Mouse (Mus musculus): Measurements from ENCODE around the gene Tmeff2.

Gene Tmeff2

GRCm38 (mm10) chr1:51225156-51225555 lies 324.7 kb downstream of the Tmeff2 start:
- DNase-seq, result no peak
